Comparison of ENCODE assay signal across 17 mouse cellular contexts in the genomic region with DNA sequence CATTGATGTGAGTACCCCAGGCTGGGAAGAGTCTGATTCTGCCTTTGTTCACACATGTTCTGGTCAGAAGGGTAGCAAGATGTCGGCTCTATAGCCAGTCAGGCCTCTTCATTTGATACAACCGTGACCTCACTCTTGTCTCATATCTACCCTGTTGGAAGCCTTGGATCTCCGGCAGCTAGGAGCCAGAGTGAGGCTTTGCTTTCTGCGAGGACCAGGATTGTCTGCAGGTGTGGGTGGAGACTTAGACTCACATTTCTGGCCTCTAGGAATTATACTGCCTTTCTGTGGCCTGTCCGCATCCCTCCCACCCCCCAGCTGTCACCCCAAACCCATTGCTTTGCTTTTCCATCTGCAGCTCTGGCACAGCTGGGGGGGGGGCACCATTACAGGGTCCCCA. TPM values are rescaled to one million over a fixed set of nuclear protein-coding genes. Genes with fewer than 3 reads are reported as not detected.
A peak's percentile ranks its signal among the peaks of the same experiment; 100 is the strongest.
DNase-seq lines count a peak whose midpoint lies in the region; ATAC-seq lines count a peak whose summit lies in the region.
"Had no signal": no experiment of that assay in that cellular context is flagged by ENCODE, and none has a peak within 500 bp of the region (broad histone marks: within the 10 kb centered on the region; RNA-seq: fewer than 3 reads in every experiment).

No protein-coding gene starts in this region.

- H3K4me3 ChIP-seq in neural tube, embryonic 13.5 days: no peak overlapping the region
- H3K4me3 ChIP-seq in embryonic facial prominence, embryonic 10.5 days: no peak overlapping the region
- H3K4me3 ChIP-seq in hindbrain, embryonic 14.5 days (replicated peaks; ENCODE audit: low read length): no peak overlapping the region
- H3K4me3 ChIP-seq in limb, embryonic 15.5 days: peak overlapping the region; percentile 50
- H3K4me3 ChIP-seq: forebrain, embryonic 13.5 days; neural tube, embryonic 12.5 days had no signal

- peaks cover 25% of the 10 kb centered on the region for H3K27me3 ChIP-seq in neural tube, embryonic 13.5 days
- peaks cover 33% of the 10 kb centered on the region for H3K27me3 ChIP-seq in embryonic facial prominence, embryonic 10.5 days (replicated peaks; ENCODE audit: low read depth, poor library complexity, severe bottlenecking)
- H3K27me3 ChIP-seq in hindbrain, embryonic 14.5 days (ENCODE audit: control insufficient read depth, insufficient read depth, low read length): peaks cover 15% of the 10 kb centered on the region; the same call in 1 of the 2 replicates
- peaks cover 17% of the 10 kb centered on the region for H3K27me3 ChIP-seq in limb, embryonic 15.5 days

- peak overlapping the region; percentile 88; the same call in 1 of the 2 replicates for H3K27ac ChIP-seq in neural tube, embryonic 13.5 days (replicated peaks)
- H3K27ac ChIP-seq in embryonic facial prominence, embryonic 10.5 days (replicated peaks): peak overlapping the region; percentile 51; the same call in 1 of the 2 replicates
- H3K27ac ChIP-seq in hindbrain, embryonic 14.5 days: 0 out of 2 replicates have a peak overlapping the region, but pooled peaks have one; percentile 55
- peak overlapping the region; percentile 89; the same call in 1 of the 2 replicates for H3K27ac ChIP-seq in limb, embryonic 15.5 days
- H3K27ac ChIP-seq: forebrain, embryonic 13.5 days; neural tube, embryonic 12.5 days had no signal

- peaks cover 42% of the 10 kb centered on the region for H3K4me1 ChIP-seq in neural tube, embryonic 13.5 days (replicated peaks)
- peaks cover 40% of the 10 kb centered on the region for H3K4me1 ChIP-seq in embryonic facial prominence, embryonic 10.5 days
- peaks cover 6% of the 10 kb centered on the region; the same call in 1 of the 2 replicates for H3K4me1 ChIP-seq in hindbrain, embryonic 14.5 days (replicated peaks; ENCODE audit: control insufficient read depth, insufficient read depth, low read length)
- peaks cover 34% of the 10 kb centered on the region for H3K4me1 ChIP-seq in limb, embryonic 15.5 days

- H3K9ac ChIP-seq in neural tube, embryonic 13.5 days: no peak overlapping the region
- no peak overlapping the region for H3K9ac ChIP-seq in hindbrain, embryonic 14.5 days
- no peak overlapping the region for H3K9ac ChIP-seq in limb, embryonic 15.5 days
- H3K9ac ChIP-seq: forebrain, embryonic 13.5 days; neural tube, embryonic 12.5 days had no signal

- 45% methylated on average over 5 of the region's 5 CpGs for WGBS in neural tube, embryonic 13.5 days
- WGBS in embryonic facial prominence, embryonic 10.5 days: 56% methylated on average over 5 of the region's 5 CpGs
- WGBS in hindbrain, embryonic 14.5 days: 55% methylated on average over 5 of the region's 5 CpGs
- 47% methylated on average over 5 of the region's 5 CpGs for WGBS in limb, embryonic 15.5 days

- no peak for DNase-seq in neural tube, embryonic 10.5 days (ENCODE audit: extremely low spot score, low spot score)
- no peak for DNase-seq in embryonic facial prominence, embryonic 10.5 days (ENCODE audit: low spot score)
- DNase-seq in hindbrain, embryonic 14.5 days (ENCODE audit: low spot score): no peak
- no peak for DNase-seq in frontal cortex, postnatal 25 days (ENCODE audit: low spot score in 2 of 2)
- DNase-seq in left cerebral cortex, adult 9 months (ENCODE audit: low spot score in 2 of 2): no peak
- no peak for DNase-seq in spleen, adult 18-20 months
- DNase-seq: cerebellum, postnatal 10 days; kidney, adult 11 months; kidney, postnatal 25 days; liver; lung, adult 18-20 months; lung, postnatal 4 days; thymus, postnatal 4 days had no signal

- 0 out of 2 replicates have a peak, but pooled peaks cover 3% of the 10 kb centered on the region for H3K36me3 ChIP-seq in neural tube, embryonic 13.5 days
- 0 out of 2 replicates have a peak, but pooled peaks cover 4% of the 10 kb centered on the region for H3K36me3 ChIP-seq in embryonic facial prominence, embryonic 10.5 days (replicated peaks)
- no peaks in the 10 kb centered on the region for H3K36me3 ChIP-seq in hindbrain, embryonic 14.5 days (replicated peaks; ENCODE audit: control insufficient read depth, insufficient read depth)
- H3K36me3 ChIP-seq in limb, embryonic 15.5 days: 0 out of 2 replicates have a peak, but pooled peaks cover 4% of the 10 kb centered on the region
- H3K36me3 ChIP-seq: neural tube, embryonic 12.5 days had no signal

- no peak for ATAC-seq in neural tube, embryonic 13.5 days (ENCODE audit: low read depth)
- ATAC-seq in hindbrain, embryonic 14.5 days (ENCODE audit: low FRiP score): no peak
- ATAC-seq in limb, embryonic 15.5 days (ENCODE audit: insufficient number of reproducible peaks, low FRiP score, low TSS enrichment, low read depth): no peak
- ATAC-seq: forebrain, embryonic 13.5 days had no signal

- no peaks in the 10 kb centered on the region for H3K9me3 ChIP-seq in neural tube, embryonic 13.5 days
- H3K9me3 ChIP-seq in embryonic facial prominence, embryonic 10.5 days: no peaks in the 10 kb centered on the region
- H3K9me3 ChIP-seq in hindbrain, embryonic 14.5 days (ENCODE audit: control insufficient read depth, low read length): no peaks in the 10 kb centered on the region
- no peaks in the 10 kb centered on the region for H3K9me3 ChIP-seq in limb, embryonic 15.5 days
- H3K9me3 ChIP-seq: forebrain, embryonic 13.5 days; neural tube, embryonic 12.5 days had no signal

- H3K4me2 ChIP-seq in neural tube, embryonic 13.5 days: no peak overlapping the region
- H3K4me2 ChIP-seq in hindbrain, embryonic 14.5 days (replicated peaks): no peak overlapping the region; the same call in 1 of the 2 replicates
- H3K4me2 ChIP-seq in limb, embryonic 15.5 days: peak overlapping the region; percentile 72
- H3K4me2 ChIP-seq: forebrain, embryonic 13.5 days; neural tube, embryonic 12.5 days had no signal

RNA-seq across cellular contexts. Expression of gene Col9a2, which starts 3.3 kb away (rescaled TPM):
- polyA plus RNA-seq in neural tube, embryonic 13.5 days (2015; fragmentation: Nextera tagmentation; extraction: Ambion mirVana): 17.7 and 24.4 TPM in 2 replicates
- 5.1 and 6.0 TPM in 2 replicates for polyA plus RNA-seq in embryonic facial prominence, embryonic 10.5 days (2016; fragmentation: Nextera tagmentation; extraction: Ambion mirVana)
- polyA plus RNA-seq in hindbrain, embryonic 14.5 days (2014; fragmentation: Nextera tagmentation; extraction: Ambion mirVana): 17.0 and 17.1 TPM in 2 replicates
- polyA plus RNA-seq in limb, embryonic 15.5 days (2015; fragmentation: Nextera tagmentation; extraction: Ambion mirVana): 110 and 122 TPM in 2 replicates

RNA-seq across cellular contexts. Expression of gene Smap2, which starts 25.4 kb away (rescaled TPM):
- 42.0 and 42.4 TPM in 2 replicates for polyA plus RNA-seq in neural tube, embryonic 13.5 days (2015; fragmentation: Nextera tagmentation; extraction: Ambion mirVana)
- polyA plus RNA-seq in embryonic facial prominence, embryonic 10.5 days (2016; fragmentation: Nextera tagmentation; extraction: Ambion mirVana): 14.0 and 14.3 TPM in 2 replicates
- 57.3 and 61.4 TPM in 2 replicates for polyA plus RNA-seq in hindbrain, embryonic 14.5 days (2014; fragmentation: Nextera tagmentation; extraction: Ambion mirVana)
- polyA plus RNA-seq in limb, embryonic 15.5 days (2015; fragmentation: Nextera tagmentation; extraction: Ambion mirVana): 11.6 and 13.2 TPM in 2 replicates

RNA-seq across cellular contexts. Expression of gene Zmpste24, which starts 55.6 kb away (rescaled TPM):
- polyA plus RNA-seq in neural tube, embryonic 13.5 days (2015; fragmentation: Nextera tagmentation; extraction: Ambion mirVana): 28.3 and 31.0 TPM in 2 replicates
- polyA plus RNA-seq in embryonic facial prominence, embryonic 10.5 days (2016; fragmentation: Nextera tagmentation; extraction: Ambion mirVana): 26.8 and 31.0 TPM in 2 replicates
- 22.1 and 25.1 TPM in 2 replicates for polyA plus RNA-seq in hindbrain, embryonic 14.5 days (2014; fragmentation: Nextera tagmentation; extraction: Ambion mirVana)
- polyA plus RNA-seq in limb, embryonic 15.5 days (2015; fragmentation: Nextera tagmentation; extraction: Ambion mirVana): 27.9 and 30.7 TPM in 2 replicates
